Mouse (Mus musculus) lung, postnatal 0 days (tissue): ENCODE results near the gene Ccser1.

Experiments
- CTCF ChIP-seq: IDR thresholded peaks from 2 replicates; pipeline ENCODE4 v1.5.1; 2016; ENCODE audit warnings: antibody characterized with exemption, mild to moderate bottlenecking
- EP300 ChIP-seq: IDR thresholded peaks from 2 replicates; pipeline ENCODE4 v1.6.1; 2016; ENCODE audit warnings: antibody characterized with exemption, mild to moderate bottlenecking, control low read depth

- no peak for TF ChIP-seq EP300
- no peak for TF ChIP-seq CTCF
Observed at GRCm38 (mm10) chr6:61382991-61383390, 202.9 kb downstream of the Ccser1 start.
